8 mouse cellular contexts compared by ENCODE assay signal in genomic region chr10:54076420-54076819, GRCm38 (mm10). TPM values are rescaled to one million over a fixed set of nuclear protein-coding genes. Genes with fewer than 3 reads are reported as not detected.
DNase-seq lines count a peak whose midpoint lies in the region; ATAC-seq lines count a peak whose summit lies in the region.

TSS of gene Man1a (minus strand) at chr10:54076609.

- peak; percentile 30 for DNase-seq in fat pad, adult 2 months (ENCODE audit: extremely low read depth, low read depth, low spot score)
- DNase-seq in heart, postnatal 14 days: peak; percentile 12 to 26
- no peak for DNase-seq in left cerebral cortex, postnatal 14 days (ENCODE audit: low spot score in 2 of 2)
- DNase-seq in mesoderm, embryonic 11.5 days (ENCODE audit: low read depth, low spot score): peak; percentile 50
- peak; percentile 29 to 32 for DNase-seq in urinary bladder, postnatal 36 days (ENCODE audit: low spot score in 2 of 2)
- no peak for DNase-seq in spleen, postnatal 14 days (ENCODE audit: low spot score in 2 of 2)

- ATAC-seq in CD4-positive, CD25-positive, alpha-beta regulatory T cell, adult 4 months: no peak
- no peak for ATAC-seq in activated CD4-positive, CD25-positive, alpha-beta regulatory T cell, adult 4 months

- intact Hi-C loops in heart, postnatal 14 days (cut with DNase I): loop anchor here (5.0 to 10.0 kb wide), 2 partner anchors 214 to 1688 kb away; no protein-coding TSS in a partner anchor
- intact Hi-C loops in left cerebral cortex, postnatal 14 days (cut with DNase I): loop anchor here (5.0 to 10.0 kb wide), 3 partner anchors 212 to 1906 kb away; no protein-coding TSS in a partner anchor

RNA-seq across cellular contexts. Expression of gene Man1a, which starts in this region (rescaled TPM):
- 10 to 100 TPM; 19.9 to 25.9 TPM for polyA plus RNA-seq in CD4-positive, CD25-positive, alpha-beta regulatory T cell, adult 4 months (2017; shearing (Covaris generic))
- 10 to 100 TPM; 16.9 to 17.2 TPM for polyA plus RNA-seq in activated CD4-positive, CD25-positive, alpha-beta regulatory T cell, adult 4 months (2017; shearing (Covaris generic))
- 10 to 100 TPM; 32.1 to 36.6 TPM for total RNA-seq in heart, postnatal 14 days (2021)
- total RNA-seq in left cerebral cortex, postnatal 14 days (2021): 10 to 100 TPM; 25.1 to 29.9 TPM

Comparison
In these comparisons a context has a peak if more than half of its experiments do, and no peak if none do; other contexts are left out.
1. DNase-seq: peak in fat pad, adult 2 months (single experiment), heart, postnatal 14 days (2 of 2), mesoderm, embryonic 11.5 days (single experiment) and urinary bladder, postnatal 36 days (2 of 2); none in left cerebral cortex, postnatal 14 days (0 of 2) and spleen, postnatal 14 days (0 of 2).